Mouse (Mus musculus) stomach, postnatal 0 days (tissue): Measurements from ENCODE around the gene Hk1. TPM values are rescaled to one million over a fixed set of nuclear protein-coding genes. Genes with fewer than 3 reads are reported as not detected.
A peak's percentile ranks its signal among the peaks of the same experiment; 100 is the strongest.

Experiments
- ATAC-seq: fragments of 200-750 bp; cut with Nextera tagmentation; 2 replicates; pipeline ENCODE4 v1.8.0; 2017; ENCODE audit not compliant: low FRiP score, low TSS enrichment
- DNase-seq: peaks from one replicate; pipeline ENCODE4 v3.0.0-alpha.2; 2016; ENCODE audit warnings: low spot score
- H3K27ac ChIP-seq: fragments of 300-500 bp; sonication (generic); replicated peaks from 2 replicates; pipeline ENCODE4 v1.5.1; 2014; ENCODE audit warnings: mild to moderate bottlenecking, control low read depth
- H3K27me3 ChIP-seq: fragments of 300-500 bp; sonication (generic); 2 replicates; pipeline ENCODE4 v1.6.1; 2014; ENCODE audit warnings: low read length; ENCODE audit not compliant: control insufficient read depth, insufficient read depth
- H3K36me3 ChIP-seq: fragments of 300-500 bp; sonication (generic); 2 replicates; pipeline ENCODE4 v1.6.1; 2014; ENCODE audit warnings: low read length, mixed read lengths; ENCODE audit not compliant: control insufficient read depth, insufficient read depth
- H3K4me1 ChIP-seq: fragments of 300-500 bp; sonication (generic); replicated peaks from 2 replicates; pipeline ENCODE4 v1.6.1; 2014; ENCODE audit warnings: antibody characterized with exemption; ENCODE audit not compliant: control insufficient read depth, insufficient read depth
- H3K4me2 ChIP-seq: fragments of 300-500 bp; sonication (generic); replicated peaks from 2 replicates; pipeline ENCODE4 v1.6.1; 2014; ENCODE audit warnings: low read depth, mild to moderate bottlenecking, control low read depth, moderate library complexity
- H3K4me3 ChIP-seq: fragments of 300-500 bp; sonication (generic); 2 replicates; pipeline ENCODE4 v1.5.1; 2014; ENCODE audit warnings: low read depth, low read length, control low read depth
- H3K9ac ChIP-seq: fragments of 300-500 bp; sonication (generic); 2 replicates; pipeline ENCODE4 v1.6.1; 2014; ENCODE audit warnings: mild to moderate bottlenecking, low read length, control low read depth, mixed read lengths
- H3K9me3 ChIP-seq: fragments of 300-500 bp; sonication (generic); 2 replicates; pipeline ENCODE4 v1.6.1; 2016; ENCODE audit warnings: low read length; ENCODE audit not compliant: control insufficient read depth
- CTCF ChIP-seq: IDR thresholded peaks from 2 replicates; pipeline ENCODE4 v1.5.1; 2016; ENCODE audit warnings: antibody characterized with exemption, low read depth, mild to moderate bottlenecking, moderate library complexity
- EP300 ChIP-seq: optimal IDR thresholded peaks from 2 replicates; pipeline ENCODE3; 2016; ENCODE audit warnings: antibody characterized with exemption
- WGBS: fragments of 180-500 bp; shearing (Covaris S2); extraction: QIAGEN DNeasy Blood & Tissue Kit; methylation state at CpG from one replicate; pipeline ENCODE4 v1.1.7; 2014; 5-methylcytosine and 5-hydroxymethylcytosine counted together
- polyA plus RNA-seq: library from polyadenylated mRNA; unstranded; fragments of >200 nt; fragmentation: Nextera tagmentation; extraction: Ambion mirVana; gene quantifications from 2 replicates; pipeline ENCODE4 v1.2.1, GENCODE M21; 2015

Gene Hk1
- polyA plus RNA-seq, 1 experiment from 2014 or later, result 36.5 TPM

DNA sequence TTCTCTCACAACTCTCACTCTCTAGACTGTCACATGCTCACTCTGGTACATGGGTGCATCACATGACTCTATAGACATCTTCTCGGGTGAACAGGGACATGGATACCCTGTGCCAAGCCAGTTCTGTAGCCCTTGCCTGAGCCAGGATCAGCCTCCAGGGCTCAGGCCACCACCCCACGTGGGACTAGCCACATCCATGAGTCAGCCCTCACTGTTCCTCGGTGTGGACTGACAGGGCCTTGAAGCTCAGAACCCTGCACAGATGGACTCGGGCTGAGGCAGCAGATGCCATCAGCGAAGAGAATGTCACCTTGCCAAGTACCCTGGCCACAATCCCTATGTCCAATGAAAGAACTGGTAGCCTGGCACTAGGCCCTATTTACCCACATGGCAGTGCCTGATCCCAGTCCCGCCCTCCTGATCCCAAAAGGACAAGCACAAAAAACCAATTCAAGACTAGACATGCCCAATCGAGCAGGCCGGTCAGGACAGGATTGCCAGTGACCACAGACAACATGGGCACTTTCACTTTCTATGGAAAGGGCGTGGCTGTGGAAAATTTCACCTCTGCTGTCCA, 59.2 kb downstream of the Hk1 start:
- H3K4me2 ChIP-seq, result no peak overlapping the region
- H3K4me1 ChIP-seq, result no peaks in the 10 kb centered on the region
- ATAC-seq (peak; percentile 50), DNase-seq (no peak)
- H3K4me3 ChIP-seq, result no peak overlapping the region
- no peak overlapping the region for H3K27ac ChIP-seq
- no peaks in the 10 kb centered on the region for H3K27me3 ChIP-seq
- H3K36me3 ChIP-seq, result no peaks in the 10 kb centered on the region
- H3K9me3 ChIP-seq, result no peaks in the 10 kb centered on the region
- TF ChIP-seq EP300 (no peak), CTCF (no peak)
- 73% methylated on average over 9 of the region's 9 CpGs for WGBS
- no peak overlapping the region for H3K9ac ChIP-seq

DNA sequence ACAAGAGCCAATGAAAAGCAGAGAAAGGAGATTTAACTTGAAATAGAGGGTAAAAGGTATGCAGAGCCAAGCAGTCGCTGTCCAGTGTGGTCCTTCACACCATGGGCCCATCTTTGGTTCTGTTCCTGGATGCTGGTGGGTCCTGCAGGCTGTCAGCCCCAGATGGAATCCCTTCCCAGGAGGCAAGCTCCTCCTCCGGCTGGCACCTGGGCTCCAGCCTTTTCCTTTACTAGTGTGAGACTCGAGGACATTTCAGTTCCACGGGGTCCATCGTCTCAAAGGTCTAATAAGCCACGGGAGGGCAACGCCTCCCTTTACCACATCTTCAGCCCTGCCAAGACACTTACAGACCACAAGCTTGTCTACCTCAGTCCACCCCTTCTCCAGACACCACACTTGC, 60.6 kb downstream of the Hk1 start:
- no peaks in the 10 kb centered on the region for H3K36me3 ChIP-seq
- no peak overlapping the region for H3K4me2 ChIP-seq
- no peak for TF ChIP-seq CTCF
- no peak for TF ChIP-seq EP300
- no peaks in the 10 kb centered on the region for H3K4me1 ChIP-seq
- no peaks in the 10 kb centered on the region for H3K9me3 ChIP-seq
- 74% methylated on average over 7 of the region's 7 CpGs for WGBS
- H3K4me3 ChIP-seq, result no peak overlapping the region
- H3K27me3 ChIP-seq, result no peaks in the 10 kb centered on the region
- DNase-seq (no peak), ATAC-seq (no peak)
- no peak overlapping the region for H3K27ac ChIP-seq
- no peak overlapping the region for H3K9ac ChIP-seq

DNA sequence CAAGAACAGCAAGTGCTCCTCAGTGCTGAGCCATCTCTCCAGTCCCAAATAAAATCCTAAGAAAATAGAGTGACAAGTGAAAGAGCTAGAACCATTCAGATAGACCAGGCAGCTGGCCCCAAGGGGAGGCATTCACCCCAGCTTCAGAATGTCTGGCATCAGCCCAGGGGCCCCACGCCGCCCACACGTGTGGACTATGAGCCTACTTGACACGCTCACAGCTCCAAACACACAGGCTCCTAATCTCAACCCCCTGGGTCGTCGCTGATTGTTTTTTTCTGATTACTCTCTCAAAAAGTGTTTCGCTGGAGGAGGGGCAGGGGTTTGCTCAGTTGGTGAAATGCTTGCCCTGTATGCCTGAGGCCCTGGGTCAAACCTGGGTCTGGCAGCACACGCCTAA, 63.2 kb downstream of the Hk1 start:
- Histone ChIP-seq H3K27me3 (no peaks in the 10 kb centered on the region), H3K4me2 (no peak overlapping the region), H3K4me3 (no peak overlapping the region), H3K4me1 (no peaks in the 10 kb centered on the region), H3K27ac (no peak overlapping the region), H3K36me3 (no peaks in the 10 kb centered on the region), H3K9me3 (no peaks in the 10 kb centered on the region), H3K9ac (no peak overlapping the region)
- ATAC-seq (no peak), DNase-seq (no peak)
- TF ChIP-seq EP300 (no peak), CTCF (no peak)
- WGBS, result 58% methylated on average over 8 of the region's 8 CpGs

DNA sequence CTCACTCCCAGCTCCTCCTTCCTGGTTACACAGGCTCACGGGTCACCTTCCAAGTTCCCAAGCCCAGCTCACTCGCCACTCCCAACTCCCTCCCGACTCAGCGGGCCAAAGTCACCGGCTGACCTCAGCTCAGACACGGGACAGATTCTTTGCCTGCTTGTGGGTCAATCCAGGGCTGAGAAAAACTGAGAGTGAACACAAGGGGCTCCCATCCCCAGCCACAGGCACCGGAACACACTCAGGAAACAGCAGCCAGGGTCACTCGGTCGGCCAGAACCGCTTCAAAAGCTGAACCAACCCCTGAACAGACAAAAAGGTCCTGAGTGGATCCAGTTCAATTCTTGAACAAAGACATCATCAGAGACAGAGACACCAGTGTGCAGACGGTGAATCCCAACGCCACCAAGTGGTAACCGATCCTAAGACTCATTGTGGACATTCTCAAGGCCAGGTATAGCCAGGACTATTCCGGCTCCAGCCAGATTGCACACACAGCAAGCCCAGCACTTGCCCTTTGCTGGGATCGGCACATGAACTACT, 65.8 kb downstream of the Hk1 start:
- DNase-seq (peak; percentile 67), ATAC-seq (peak; percentile 74)
- 57% methylated on average over 15 of the region's 15 CpGs for WGBS
- Histone ChIP-seq H3K4me1 (no peaks in the 10 kb centered on the region), H3K27ac (peak overlapping the region; percentile 18; the same call in 1 of the 2 replicates), H3K9me3 (no peaks in the 10 kb centered on the region), H3K4me3 (no peak overlapping the region), H3K9ac (peak overlapping the region; percentile 18; the same call in 1 of the 2 replicates), H3K4me2 (no peak overlapping the region), H3K36me3 (no peaks in the 10 kb centered on the region), H3K27me3 (no peaks in the 10 kb centered on the region)
- TF ChIP-seq EP300 (no peak), CTCF (peak; percentile 27; the same call in 1 of the 2 replicates)

DNA sequence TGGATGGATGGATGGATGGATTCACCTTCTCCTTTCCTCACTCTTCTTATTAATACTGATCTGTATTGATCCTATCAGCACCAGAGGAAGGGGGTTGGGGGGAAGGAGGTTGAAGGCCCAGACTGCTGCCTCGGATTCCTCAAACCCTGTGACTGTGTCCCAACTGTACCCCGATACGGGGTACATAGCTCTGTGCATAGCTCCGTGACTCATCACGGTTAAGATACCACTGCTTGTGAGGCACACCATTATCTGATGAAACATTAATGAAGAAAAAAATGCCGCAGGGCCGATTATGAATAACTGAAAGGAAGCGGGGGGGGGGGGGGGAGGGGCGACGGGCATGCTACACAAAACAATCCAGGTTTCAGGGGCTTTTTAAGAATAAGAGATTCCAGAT, 66.6 kb downstream of the Hk1 start:
- DNase-seq (no peak), ATAC-seq (no peak)
- no peaks in the 10 kb centered on the region for H3K27me3 ChIP-seq
- no peak overlapping the region for H3K4me3 ChIP-seq
- H3K9ac ChIP-seq, result no peak overlapping the region; the same call in 1 of the 2 replicates
- WGBS, result 51% methylated on average over 10 of the region's 10 CpGs
- no peak overlapping the region for H3K27ac ChIP-seq
- no peaks in the 10 kb centered on the region for H3K9me3 ChIP-seq
- H3K4me2 ChIP-seq, result no peak overlapping the region
- no peaks in the 10 kb centered on the region for H3K4me1 ChIP-seq
- TF ChIP-seq CTCF, result no peak
- TF ChIP-seq EP300, result no peak
- H3K36me3 ChIP-seq, result no peaks in the 10 kb centered on the region

DNA sequence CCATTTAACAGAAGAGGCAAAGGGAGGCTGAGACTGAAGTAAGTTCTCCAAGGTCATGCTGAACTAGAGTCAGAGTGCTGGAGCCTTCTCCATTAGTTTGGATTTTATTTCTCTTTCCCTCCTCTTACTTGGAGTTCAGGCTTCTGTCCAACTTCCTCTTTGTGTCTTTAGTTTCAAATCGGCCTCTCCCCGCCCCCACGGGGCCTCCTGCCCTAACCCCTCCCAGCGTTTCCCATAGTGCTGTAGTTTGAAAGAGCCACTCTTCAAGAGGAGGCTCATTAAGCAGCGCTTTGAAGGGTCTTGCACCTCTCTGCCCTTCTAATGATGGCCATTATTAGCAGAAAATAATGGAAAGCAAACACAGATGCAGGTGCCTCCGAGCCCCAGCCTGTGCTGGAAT, 68.2 kb downstream of the Hk1 start:
- Histone ChIP-seq H3K27me3 (no peaks in the 10 kb centered on the region), H3K36me3 (no peaks in the 10 kb centered on the region), H3K4me3 (no peak overlapping the region), H3K27ac (0 out of 2 replicates have a peak overlapping the region, but pooled peaks have one; percentile 45), H3K4me1 (no peaks in the 10 kb centered on the region), H3K9ac (no peak overlapping the region), H3K9me3 (no peaks in the 10 kb centered on the region), H3K4me2 (peak overlapping the region; percentile 23)
- ATAC-seq, result peak; percentile 1; the same call in 1 of the 2 replicates
- peak; percentile 56 for DNase-seq
- WGBS, result 24% methylated on average over 6 of the region's 6 CpGs
- no peak for TF ChIP-seq CTCF
- no peak for TF ChIP-seq EP300
